Mouse (Mus musculus) heart, embryonic 11.5 days (tissue): ENCODE measurements around the gene Anln. TPM values are rescaled to one million over a fixed set of nuclear protein-coding genes. Genes with fewer than 3 reads are reported as not detected.
"Not testable (repeated sequence)": the region's sequence is repeated elsewhere in the genome, so short reads cannot be mapped to it uniquely, and the experiment has no call there.

Experiments
- ATAC-seq: fragments of 200-750 bp; cut with Nextera tagmentation; replicated peaks from 2 replicates; pipeline ENCODE4 v1.8.0; 2017; ENCODE audit warnings: moderate library complexity; ENCODE audit not compliant: insufficient number of reproducible peaks, low FRiP score, low TSS enrichment
- H3K27ac ChIP-seq: fragments of 300-500 bp; sonication (generic); 2 replicates; pipeline ENCODE4 v1.5.1; 2014; ENCODE audit warnings: mild to moderate bottlenecking, low read depth, low read length
- H3K27me3 ChIP-seq: fragments of 300-500 bp; sonication (generic); 2 replicates; pipeline ENCODE4 v1.6.1; 2014; ENCODE audit warnings: mild to moderate bottlenecking, low read length, mixed read lengths; ENCODE audit not compliant: control insufficient read depth, insufficient read depth
- H3K36me3 ChIP-seq: fragments of 300-500 bp; sonication (generic); 2 replicates; pipeline ENCODE4 v1.6.1; 2014; ENCODE audit warnings: mild to moderate bottlenecking, low read length, moderate library complexity, mixed read lengths; ENCODE audit not compliant: control insufficient read depth, insufficient read depth
- H3K4me1 ChIP-seq: fragments of 300-500 bp; sonication (generic); 2 replicates; pipeline ENCODE4 v1.6.1; 2014; ENCODE audit warnings: low read length; ENCODE audit not compliant: control insufficient read depth, insufficient read depth
- H3K4me2 ChIP-seq: fragments of 300-500 bp; sonication (generic); 2 replicates; pipeline ENCODE4 v1.6.1; 2014; ENCODE audit warnings: mild to moderate bottlenecking, moderate library complexity
- H3K4me3 ChIP-seq: fragments of 300-500 bp; sonication (generic); 2 replicates; pipeline ENCODE4 v1.5.1; 2014; ENCODE audit warnings: low read depth, low read length
- H3K9ac ChIP-seq: fragments of 300-500 bp; sonication (generic); 2 replicates; pipeline ENCODE4 v1.6.1; 2014; ENCODE audit warnings: mild to moderate bottlenecking, low read depth, low read length, moderate library complexity
- H3K9me3 ChIP-seq: fragments of 300-500 bp; sonication (generic); replicated peaks from 2 replicates; pipeline ENCODE4 v1.6.1; 2016; ENCODE audit warnings: low read length; ENCODE audit not compliant: control insufficient read depth
- WGBS: fragments of 180-500 bp; shearing (Covaris S2); extraction: QIAGEN DNeasy Blood & Tissue Kit; methylation state at CpG from one replicate; pipeline ENCODE4 v1.1.7; 2014; ENCODE audit not compliant: insufficient replicate concordance; 5-methylcytosine and 5-hydroxymethylcytosine counted together
- polyA plus RNA-seq: library from polyadenylated mRNA; unstranded; fragments of >200 nt; fragmentation: Nextera tagmentation; extraction: Ambion mirVana; gene quantifications from 2 replicates; pipeline ENCODE4 v1.2.1, GENCODE M21; 2014

Anln gene
- polyA plus RNA-seq, 1 experiment from 2014 or later = 50.1 TPM

- no peaks in the 10 kb centered on the region for H3K9me3 ChIP-seq
- H3K4me3 ChIP-seq = no peak overlapping the region
- WGBS = 73% methylated on average over 7 of the region's 7 CpGs
Observed at GRCm38 (mm10) chr9:22409501-22409900, 20.5 kb upstream of the Anln start.

GRCm38 (mm10) chr9:22408344-22408743 is 19.4 kb upstream of the Anln start:
- not testable (repeated sequence) for H3K36me3 ChIP-seq, H3K9ac ChIP-seq, H3K4me1 ChIP-seq, H3K27ac ChIP-seq, ATAC-seq, H3K4me2 ChIP-seq, H3K9me3 ChIP-seq, H3K4me3 ChIP-seq, H3K27me3 ChIP-seq
- WGBS = 14% methylated on average over 4 of the region's 4 CpGs

More at GRCm38 (mm10) chr9:22409501-22409900, 20.5 kb upstream of the Anln start:
- no peak overlapping the region for H3K9ac ChIP-seq
- ATAC-seq = no peak
- no peaks in the 10 kb centered on the region for H3K27me3 ChIP-seq
- no peaks in the 10 kb centered on the region for H3K36me3 ChIP-seq
- H3K4me2 ChIP-seq = no peak overlapping the region
- no peak overlapping the region for H3K27ac ChIP-seq
- peaks cover 3% of the 10 kb centered on the region; the same call in 1 of the 2 replicates for H3K4me1 ChIP-seq

- not testable (repeated sequence) for H3K36me3 ChIP-seq, H3K27me3 ChIP-seq, H3K27ac ChIP-seq, H3K9ac ChIP-seq, ATAC-seq, H3K4me2 ChIP-seq, H3K9me3 ChIP-seq, H3K4me3 ChIP-seq, H3K4me1 ChIP-seq
- 61% methylated on average over 3 of the region's 4 CpGs for WGBS
Observed at GRCm38 (mm10) chr9:22407633-22408032, 18.6 kb upstream of the Anln start.

DNA sequence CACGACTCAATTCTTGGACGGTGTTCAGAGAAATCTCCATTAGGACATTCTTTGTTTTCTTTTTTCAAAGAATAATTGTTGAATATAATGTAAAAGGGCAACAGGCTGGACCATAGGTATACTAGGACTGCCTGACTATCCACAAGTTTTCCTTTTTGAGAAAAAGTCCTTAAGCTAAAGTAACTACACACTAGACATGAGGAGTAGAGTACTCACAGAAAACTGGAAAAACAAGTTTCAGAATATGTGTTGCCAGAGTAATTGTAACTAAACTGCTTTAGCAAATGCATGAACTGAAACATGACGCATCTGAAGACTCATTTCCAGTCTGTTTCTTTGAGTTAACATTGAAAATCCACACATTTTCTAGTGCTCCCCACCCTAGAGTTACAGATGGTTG is 16.4 kb upstream of the Anln start:
- no peak overlapping the region for H3K4me2 ChIP-seq
- no peaks in the 10 kb centered on the region for H3K27me3 ChIP-seq
- H3K9me3 ChIP-seq = no peaks in the 10 kb centered on the region
- H3K27ac ChIP-seq = no peak overlapping the region
- H3K9ac ChIP-seq = no peak overlapping the region
- no peak overlapping the region for H3K4me3 ChIP-seq
- H3K4me1 ChIP-seq = no peaks in the 10 kb centered on the region
- WGBS = 78% methylated on average over 3 of the region's 3 CpGs
- H3K36me3 ChIP-seq = no peaks in the 10 kb centered on the region
- no peak for ATAC-seq

GRCm38 (mm10) chr9:22403501-22403900 is 14.5 kb upstream of the Anln start:
- 62% methylated on average over 2 of the region's 2 CpGs for WGBS
- not testable (repeated sequence) for H3K9me3 ChIP-seq, H3K36me3 ChIP-seq, H3K4me1 ChIP-seq, ATAC-seq, H3K4me2 ChIP-seq, H3K27me3 ChIP-seq, H3K27ac ChIP-seq, H3K4me3 ChIP-seq, H3K9ac ChIP-seq

GRCm38 (mm10) chr9:22402976-22403375 is 14.0 kb upstream of the Anln start:
- Histone ChIP-seq H3K9ac (no peak overlapping the region), H3K4me2 (no peak overlapping the region), H3K27ac (no peak overlapping the region), H3K4me1 (no peaks in the 10 kb centered on the region), H3K36me3 (no peaks in the 10 kb centered on the region), H3K9me3 (no peaks in the 10 kb centered on the region), H3K4me3 (no peak overlapping the region), H3K27me3 (no peaks in the 10 kb centered on the region)
- 58% methylated on average over 3 of the region's 3 CpGs for WGBS
- no peak for ATAC-seq

GRCm38 (mm10) chr9:22402001-22402400 is 13.0 kb upstream of the Anln start:
- no peaks in the 10 kb centered on the region for H3K27me3 ChIP-seq
- 78% methylated on average over 6 of the region's 6 CpGs for WGBS
- no peaks in the 10 kb centered on the region for H3K4me1 ChIP-seq
- H3K9ac ChIP-seq = no peak overlapping the region
- H3K27ac ChIP-seq = no peak overlapping the region
- no peaks in the 10 kb centered on the region for H3K9me3 ChIP-seq
- H3K4me2 ChIP-seq = no peak overlapping the region
- no peaks in the 10 kb centered on the region for H3K36me3 ChIP-seq
- H3K4me3 ChIP-seq = no peak overlapping the region
- no peak for ATAC-seq

DNA sequence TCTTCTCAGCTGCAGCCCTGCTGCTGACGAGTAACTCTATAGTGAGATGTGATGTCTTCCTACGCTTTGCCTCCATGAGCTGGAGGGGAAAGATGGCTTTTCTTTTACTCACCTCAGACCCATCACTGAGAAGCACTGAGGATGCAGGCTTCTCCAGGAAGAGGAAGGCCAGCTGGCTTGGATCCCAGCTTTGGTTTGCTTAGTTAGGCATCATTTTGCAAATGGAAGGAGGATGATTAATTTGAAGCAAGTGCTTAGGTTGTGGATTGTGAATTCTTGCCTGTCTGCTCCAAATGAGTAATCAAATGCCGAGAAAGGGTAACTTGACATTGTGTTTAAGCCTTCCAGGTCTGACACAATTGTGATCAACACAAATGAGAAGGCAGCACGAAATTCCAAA is 10.0 kb upstream of the Anln start:
- Histone ChIP-seq H3K4me3 (no peak overlapping the region), H3K9me3 (no peaks in the 10 kb centered on the region), H3K9ac (no peak overlapping the region), H3K27me3 (no peaks in the 10 kb centered on the region), H3K36me3 (no peaks in the 10 kb centered on the region), H3K4me1 (no peaks in the 10 kb centered on the region), H3K4me2 (no peak overlapping the region), H3K27ac (no peak overlapping the region)
- ATAC-seq = no peak
- WGBS = 72% methylated on average over 4 of the region's 4 CpGs

DNA sequence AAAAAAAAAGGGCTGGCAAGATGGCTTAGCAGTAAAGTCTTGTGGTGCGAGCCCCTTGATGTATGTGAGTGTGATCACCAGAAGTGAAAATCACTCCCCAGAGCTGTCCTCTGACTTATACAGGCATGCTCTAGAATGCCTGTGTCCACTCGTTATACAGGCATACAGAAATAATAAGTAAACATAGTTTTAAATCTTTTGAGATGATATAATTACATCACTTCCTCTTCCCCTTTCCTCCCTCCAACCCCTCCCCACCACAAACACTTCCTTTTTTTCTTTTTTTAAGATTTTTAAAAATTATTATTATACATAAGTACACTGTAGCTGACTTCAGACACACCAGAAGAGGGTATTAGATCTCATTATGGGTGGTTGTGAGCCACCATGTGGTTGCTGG is 5.7 kb upstream of the Anln start:
- 73% methylated on average over 2 of the region's 2 CpGs for WGBS
- Histone ChIP-seq H3K4me1 (peaks cover under 1% of the 10 kb centered on the region), H3K27me3 (no peaks in the 10 kb centered on the region), H3K27ac (no peak overlapping the region), H3K36me3 (no peaks in the 10 kb centered on the region), H3K9ac (no peak overlapping the region), H3K4me3 (no peak overlapping the region), H3K9me3 (no peaks in the 10 kb centered on the region), H3K4me2 (no peak overlapping the region)
- ATAC-seq = no peak
